Mouse (Mus musculus): ENCODE measurements around the gene Hsd17b2. TPM values are rescaled to one million over a fixed set of nuclear protein-coding genes. Genes with fewer than 3 reads are reported as not detected.

The Hsd17b2 gene
- total RNA-seq, 1 experiment = 0.31 TPM

DNA sequence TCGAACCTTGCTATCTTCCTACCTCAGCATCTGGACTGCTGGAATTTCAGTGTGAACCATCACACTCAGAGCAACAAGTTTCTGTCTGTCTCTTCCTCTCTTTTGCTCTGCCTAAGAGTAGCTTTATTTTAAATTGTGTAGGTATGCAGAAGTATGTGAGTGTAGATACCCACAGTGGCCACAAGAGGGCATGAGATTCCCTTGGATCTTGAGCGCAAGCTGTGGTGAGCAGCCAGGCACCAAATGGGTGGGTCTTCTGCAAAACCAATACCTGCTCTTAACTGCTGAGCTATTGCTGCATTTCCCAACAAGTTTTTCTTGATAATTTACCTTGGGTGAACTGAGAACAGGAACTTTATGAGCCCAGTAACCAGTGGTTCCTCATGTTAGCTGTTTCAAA is 70.4 kb downstream of the Hsd17b2 start:
- H3K36me3 ChIP-seq (ENCODE audit: control insufficient read depth, insufficient read depth, low read length, poor library complexity, severe bottlenecking) = no peaks in the 10 kb centered on the region
- TF ChIP-seq ZC3H11A (IDR thresholded peaks at IDR 0.05; ENCODE audit: borderline replicate concordance, low read depth, low read length) (peak; percentile 75; the same call in 1 of the 2 replicates), ZNF384 (IDR thresholded peaks at IDR 0.05; ENCODE audit: low read depth, low read length) (no peak)
- DNase-seq (ENCODE audit: low read depth, low spot score) = peak; percentile 68
- in situ Hi-C loops (cut with MboI; ENCODE audit: low sequenced_read_pairs in 2 of 2, unreplicated experiment in 2 of 2) = loop anchor here in 1 of 2 experiments (5.0 kb wide), 1 partner anchor 90 kb away; no protein-coding TSS in a partner anchor
- H3K4me3 ChIP-seq (ENCODE audit: insufficient read depth in 1 of 2, low read depth in 1 of 2, low read length in 2 of 2, poor library complexity in 1 of 2, severe bottlenecking in 1 of 2) = no peak overlapping the region
- no peak overlapping the region for H3K27ac ChIP-seq (ENCODE audit: insufficient read depth, low read depth, low read length, poor library complexity, severe bottlenecking)
- no peaks in the 10 kb centered on the region for H3K9me3 ChIP-seq (ENCODE audit: control insufficient read depth, insufficient read depth, low read depth, low read length)
- H3K9ac ChIP-seq (ENCODE audit: insufficient read depth, low read depth, low read length, poor library complexity, severe bottlenecking) = no peak overlapping the region
- H3K4me1 ChIP-seq (ENCODE audit: control insufficient read depth in 2 of 2, insufficient read depth in 2 of 2, low read length in 2 of 2, poor library complexity in 1 of 2) = peaks cover 2 to 4% of the 10 kb centered on the region in 2 experiments; a peak in 2 of 4 replicates

DNA sequence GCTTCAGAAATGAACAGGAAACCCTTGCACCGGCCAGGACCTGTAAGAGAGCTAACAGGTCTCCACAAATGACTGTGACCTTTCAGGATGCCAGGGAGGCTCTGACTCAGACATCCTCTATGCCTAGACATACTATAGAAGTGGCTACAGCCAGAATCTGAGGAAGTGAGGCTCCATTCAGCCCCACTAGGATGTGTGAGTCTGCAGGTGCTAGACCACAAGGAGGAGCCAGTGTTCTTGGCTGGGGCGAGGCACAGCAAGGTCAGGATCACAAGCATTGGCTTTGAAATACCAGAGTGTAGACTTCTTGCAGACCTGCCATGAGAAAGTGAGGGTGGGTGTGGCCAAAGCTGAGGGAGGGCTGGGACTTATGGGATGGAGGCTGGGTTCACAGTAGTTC is 70.9 kb downstream of the Hsd17b2 start:
- in situ Hi-C loops (cut with MboI; ENCODE audit: low sequenced_read_pairs in 2 of 2, unreplicated experiment in 2 of 2) = loop anchor here in 1 of 2 experiments (5.0 kb wide), 1 partner anchor 90 kb away; no protein-coding TSS in a partner anchor
- Histone ChIP-seq H3K9ac (ENCODE audit: insufficient read depth, low read depth, low read length, poor library complexity, severe bottlenecking) (no peak overlapping the region), H3K36me3 (ENCODE audit: control insufficient read depth, insufficient read depth, low read length, poor library complexity, severe bottlenecking) (no peaks in the 10 kb centered on the region), H3K4me1 (ENCODE audit: control insufficient read depth in 2 of 2, insufficient read depth in 2 of 2, low read length in 2 of 2, poor library complexity in 1 of 2) (peaks cover 2 to 4% of the 10 kb centered on the region in 2 experiments; a peak in 2 of 4 replicates), H3K9me3 (ENCODE audit: control insufficient read depth, insufficient read depth, low read depth, low read length) (no peaks in the 10 kb centered on the region), H3K27ac (ENCODE audit: insufficient read depth, low read depth, low read length, poor library complexity, severe bottlenecking) (no peak overlapping the region), H3K4me3 (ENCODE audit: insufficient read depth in 1 of 2, low read depth in 1 of 2, low read length in 2 of 2, poor library complexity in 1 of 2, severe bottlenecking in 1 of 2) (no peak overlapping the region)
- TF ChIP-seq ZNF384 (IDR thresholded peaks at IDR 0.05; ENCODE audit: low read depth, low read length) = no peak
- no peak for TF ChIP-seq HCFC1 (IDR thresholded peaks at IDR 0.05; ENCODE audit: borderline replicate concordance, insufficient read depth, low read length)
- no peak for TF ChIP-seq CHD2 (IDR thresholded peaks at IDR 0.05; ENCODE audit: low read depth, low read length)
- no peak for TF ChIP-seq MAFK (IDR thresholded peaks at IDR 0.05; ENCODE audit: insufficient read depth, low read depth, low read length)
- no peak for TF ChIP-seq ZC3H11A (IDR thresholded peaks at IDR 0.05; ENCODE audit: borderline replicate concordance, low read depth, low read length)
- DNase-seq (ENCODE audit: low read depth, low spot score) = peak; percentile 52

DNA sequence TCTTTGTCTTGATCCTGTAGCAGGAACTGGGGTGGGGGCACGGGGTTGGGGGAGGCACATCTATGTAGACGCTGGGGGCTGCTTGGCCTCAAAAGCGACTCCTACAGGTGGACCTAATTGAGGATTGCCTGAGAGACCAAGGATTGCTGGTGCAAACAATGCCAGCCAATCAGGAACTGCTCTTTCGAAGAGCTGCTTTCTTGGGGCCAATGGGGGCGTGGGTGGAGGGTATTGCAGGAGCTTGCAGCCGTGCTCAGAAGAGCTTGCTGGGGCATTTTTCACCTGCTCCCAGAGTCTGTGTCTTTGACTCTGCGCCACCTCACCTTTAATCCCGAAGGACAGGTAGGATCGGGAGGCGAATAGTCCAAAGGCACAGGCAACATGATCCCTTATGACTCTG is 73.9 kb downstream of the Hsd17b2 start:
- H3K4me1 ChIP-seq (ENCODE audit: control insufficient read depth in 2 of 2, insufficient read depth in 2 of 2, low read length in 2 of 2, poor library complexity in 1 of 2) = peaks cover 2 to 4% of the 10 kb centered on the region in 2 experiments; a peak in 2 of 4 replicates
- peak overlapping the region; percentile 35 to 66; a peak in 3 of 4 replicates for H3K4me3 ChIP-seq (ENCODE audit: insufficient read depth in 1 of 2, low read depth in 1 of 2, low read length in 2 of 2, poor library complexity in 1 of 2, severe bottlenecking in 1 of 2)
- DNase-seq (ENCODE audit: low read depth, low spot score) = peak; percentile 42
- no peak overlapping the region for H3K27ac ChIP-seq (ENCODE audit: insufficient read depth, low read depth, low read length, poor library complexity, severe bottlenecking)
- in situ Hi-C loops (cut with MboI; ENCODE audit: low sequenced_read_pairs in 2 of 2, unreplicated experiment in 2 of 2) = no loop called here
- peak overlapping the region; percentile 59; the same call in 1 of the 2 replicates for H3K9ac ChIP-seq (ENCODE audit: insufficient read depth, low read depth, low read length, poor library complexity, severe bottlenecking)
- H3K36me3 ChIP-seq (ENCODE audit: control insufficient read depth, insufficient read depth, low read length, poor library complexity, severe bottlenecking) = no peaks in the 10 kb centered on the region
- H3K9me3 ChIP-seq (ENCODE audit: control insufficient read depth, insufficient read depth, low read depth, low read length) = no peaks in the 10 kb centered on the region
- no peak for TF ChIP-seq ZNF384 (IDR thresholded peaks at IDR 0.05; ENCODE audit: low read depth, low read length)
- no peak for TF ChIP-seq MAFK (IDR thresholded peaks at IDR 0.05; ENCODE audit: insufficient read depth, low read depth, low read length)
- no peak for TF ChIP-seq HCFC1 (IDR thresholded peaks at IDR 0.05; ENCODE audit: borderline replicate concordance, insufficient read depth, low read length)
- TF ChIP-seq ZC3H11A (IDR thresholded peaks at IDR 0.05; ENCODE audit: borderline replicate concordance, low read depth, low read length) = no peak
- TF ChIP-seq CHD2 (IDR thresholded peaks at IDR 0.05; ENCODE audit: low read depth, low read length) = no peak

DNA sequence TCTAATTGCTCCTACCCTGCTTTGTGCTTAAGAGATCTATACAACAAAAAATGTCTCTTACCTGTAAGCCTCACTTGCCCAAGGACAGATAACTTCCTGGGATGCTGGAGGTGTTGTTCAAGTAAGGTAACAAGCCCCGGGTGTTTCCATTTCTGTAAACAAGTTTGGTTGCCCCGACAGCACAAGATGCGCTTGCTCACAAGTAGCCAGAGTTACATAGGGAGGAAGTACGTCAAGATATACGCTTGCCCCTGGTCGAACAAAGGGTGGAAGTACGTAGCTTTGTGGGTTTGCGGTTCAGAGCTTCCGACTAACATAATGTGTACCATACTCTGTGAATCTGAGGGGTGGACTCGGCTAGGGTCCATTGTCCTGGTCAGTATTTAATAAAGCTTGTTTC is 74.4 kb downstream of the Hsd17b2 start:
- H3K9me3 ChIP-seq (ENCODE audit: control insufficient read depth, insufficient read depth, low read depth, low read length) = no peaks in the 10 kb centered on the region
- in situ Hi-C loops (cut with MboI; ENCODE audit: low sequenced_read_pairs in 2 of 2, unreplicated experiment in 2 of 2) = no loop called here
- DNase-seq (ENCODE audit: low read depth, low spot score) = no peak
- H3K9ac ChIP-seq (ENCODE audit: insufficient read depth, low read depth, low read length, poor library complexity, severe bottlenecking) = peak overlapping the region; percentile 59; the same call in 1 of the 2 replicates
- H3K4me1 ChIP-seq (ENCODE audit: control insufficient read depth in 2 of 2, insufficient read depth in 2 of 2, low read length in 2 of 2, poor library complexity in 1 of 2) = peaks cover 2 to 4% of the 10 kb centered on the region in 2 experiments; a peak in 2 of 4 replicates
- TF ChIP-seq CHD2 (IDR thresholded peaks at IDR 0.05; ENCODE audit: low read depth, low read length) (no peak), ZC3H11A (IDR thresholded peaks at IDR 0.05; ENCODE audit: borderline replicate concordance, low read depth, low read length) (no peak), HCFC1 (IDR thresholded peaks at IDR 0.05; ENCODE audit: borderline replicate concordance, insufficient read depth, low read length) (no peak), MAFK (IDR thresholded peaks at IDR 0.05; ENCODE audit: insufficient read depth, low read depth, low read length) (no peak), ZNF384 (IDR thresholded peaks at IDR 0.05; ENCODE audit: low read depth, low read length) (no peak)
- no peak overlapping the region for H3K27ac ChIP-seq (ENCODE audit: insufficient read depth, low read depth, low read length, poor library complexity, severe bottlenecking)
- H3K4me3 ChIP-seq (ENCODE audit: insufficient read depth in 1 of 2, low read depth in 1 of 2, low read length in 2 of 2, poor library complexity in 1 of 2, severe bottlenecking in 1 of 2) = peak overlapping the region; percentile 35 to 66; a peak in 3 of 4 replicates
- H3K36me3 ChIP-seq (ENCODE audit: control insufficient read depth, insufficient read depth, low read length, poor library complexity, severe bottlenecking) = no peaks in the 10 kb centered on the region

Measured in ES-E14 (cell line).